Mouse (Mus musculus): ENCODE data around the gene Gm42421. TPM values are rescaled to one million over a fixed set of nuclear protein-coding genes. Genes with fewer than 3 reads are reported as not detected.

Gene Gm42421
- total RNA-seq, 1 experiment from 2014 or later, result 1.8 TPM

Other genes with a start within 250 kb of the Gm42421 start
- 14.7 and 17.9 TPM in 2 replicates for gene Usp42, start 195.9 kb upstream of the Gm42421 start, total RNA-seq (2021)
- gene Eif2ak1, start 110.4 kb upstream of the Gm42421 start, total RNA-seq (2021), result 32.2 and 42.0 TPM in 2 replicates
- 0.21 TPM in 1 of 2 replicates, not detected in the other for gene Ankrd61, start 30.5 kb upstream of the Gm42421 start, total RNA-seq (2021)
- 38.3 and 44.5 TPM in 2 replicates for gene Aimp2, start 18.3 kb upstream of the Gm42421 start, total RNA-seq (2021)
- gene Pms2, start 18.2 kb upstream of the Gm42421 start, total RNA-seq (2021), result 9.4 and 11.0 TPM in 2 replicates
- 3.8 and 4.9 TPM in 2 replicates for gene Rsph10b, start 4.9 kb downstream of the Gm42421 start, total RNA-seq (2021)
- 61.5 and 66.8 TPM in 2 replicates for gene Ccz1, start 86.7 kb downstream of the Gm42421 start, total RNA-seq (2021)
- gene Ocm, start 98.5 kb downstream of the Gm42421 start, total RNA-seq (2021), result not detected in 2 replicates
- 32.9 and 34.8 TPM in 2 replicates for gene Lmtk2, start 172.3 kb downstream of the Gm42421 start, total RNA-seq (2021)